Mouse (Mus musculus): ENCODE measurements at regions not wholly inside any gene's neighbourhood (a gene's known extent, or its start where the extent isn't known, plus 50 kb on each side); places are given as distances from the start of the nearest gene placed in this dataset.

GRCm38 (mm10) chr14:25301336-25302031 lies 157.5 kb upstream of the Zmiz1 start:
- no peak for DNase-seq (ENCODE audit: low spot score)

GRCm38 (mm10) chr14:25304391-25304851 lies 154.6 kb upstream of the Zmiz1 start:
- DNase-seq (ENCODE audit: low spot score): no peak

GRCm38 (mm10) chr14:25306166-25306565 lies 152.8 kb upstream of the Zmiz1 start:
- DNase-seq (ENCODE audit: low spot score): no peak

GRCm38 (mm10) chr14:25306961-25307654 lies 151.9 kb upstream of the Zmiz1 start:
- DNase-seq (ENCODE audit: low spot score): no peak

- no peak for DNase-seq (ENCODE audit: low spot score)
Observed at GRCm38 (mm10) chr14:25308051-25308450, 150.9 kb upstream of the Zmiz1 start.

GRCm38 (mm10) chr14:25310671-25311151 lies 148.3 kb upstream of the Zmiz1 start:
- DNase-seq (ENCODE audit: low spot score): no peak

GRCm38 (mm10) chr14:25311475-25311874 lies 147.5 kb upstream of the Zmiz1 start:
- DNase-seq (ENCODE audit: low spot score): no peak

- DNase-seq (ENCODE audit: low spot score): no peak
Observed at GRCm38 (mm10) chr14:25312135-25312534, 146.8 kb upstream of the Zmiz1 start.

- no peak for DNase-seq (ENCODE audit: low spot score)
Observed at GRCm38 (mm10) chr14:25312814-25313426, 146.1 kb upstream of the Zmiz1 start.

GRCm38 (mm10) chr14:25313693-25314240 lies 145.2 kb upstream of the Zmiz1 start:
- DNase-seq (ENCODE audit: low spot score): no peak

- DNase-seq (ENCODE audit: low spot score): no peak
Observed at GRCm38 (mm10) chr14:25316491-25316890, 142.5 kb upstream of the Zmiz1 start.

GRCm38 (mm10) chr14:25317680-25318471 lies 141.1 kb upstream of the Zmiz1 start:
- DNase-seq (ENCODE audit: low spot score): no peak

- DNase-seq (ENCODE audit: low spot score): no peak
Observed at GRCm38 (mm10) chr14:25318909-25319308, 140.1 kb upstream of the Zmiz1 start.

GRCm38 (mm10) chr14:25320141-25320540 lies 138.8 kb upstream of the Zmiz1 start:
- no peak for DNase-seq (ENCODE audit: low spot score)

GRCm38 (mm10) chr14:25323542-25324484 lies 135.2 kb upstream of the Zmiz1 start:
- no peak for DNase-seq (ENCODE audit: low spot score)

- no peak for DNase-seq (ENCODE audit: low spot score)
Observed at GRCm38 (mm10) chr14:25325887-25326286, 133.1 kb upstream of the Zmiz1 start.

GRCm38 (mm10) chr14:25328230-25328629 lies 130.8 kb upstream of the Zmiz1 start:
- no peak for DNase-seq (ENCODE audit: low spot score)

- DNase-seq (ENCODE audit: low spot score): no peak
Observed at GRCm38 (mm10) chr14:25334186-25334585, 124.8 kb upstream of the Zmiz1 start.

GRCm38 (mm10) chr14:25336875-25337274 lies 122.1 kb upstream of the Zmiz1 start:
- no peak for DNase-seq (ENCODE audit: low spot score)

GRCm38 (mm10) chr14:25338404-25339051 lies 120.5 kb upstream of the Zmiz1 start:
- no peak for DNase-seq (ENCODE audit: low spot score)

Data from c-Kit-positive CD71-positive TER-119-positive erythroid progenitor cells, embryonic 14.5 days (primary cell).